Mouse (Mus musculus): ENCODE measurements at regions not wholly inside any gene's neighbourhood (a gene's known extent, or its start where the extent isn't known, plus 50 kb on each side); places are given as distances from the start of the nearest gene placed in this dataset.

DNA sequence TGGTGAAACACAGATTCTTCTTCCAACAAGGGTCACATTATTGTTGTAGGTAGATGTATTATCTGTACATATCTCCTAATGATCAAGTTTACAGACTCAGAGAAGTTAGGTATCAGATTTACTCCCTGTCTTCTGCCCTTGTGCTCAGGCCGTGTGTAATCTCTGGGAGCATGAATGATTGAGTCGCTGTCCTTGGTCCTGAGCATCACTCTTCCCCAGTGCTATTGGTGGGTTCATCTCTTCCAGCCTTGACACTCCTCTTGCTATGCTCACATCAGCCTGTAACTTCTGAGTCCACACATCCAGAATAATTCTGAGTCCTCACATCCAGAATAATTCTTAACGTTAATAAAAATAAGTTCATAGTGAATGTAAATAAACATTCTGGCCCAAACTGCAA is 295.6 kb downstream of the Basp1 start:
- Histone ChIP-seq H3K9me3 (ENCODE audit: control insufficient read depth, insufficient read depth, low read depth, low read length) (no peaks in the 10 kb centered on the region), H3K4me3 (ENCODE audit: insufficient read depth in 1 of 2, low read depth in 1 of 2, low read length in 2 of 2, poor library complexity in 1 of 2, severe bottlenecking in 1 of 2) (no peak overlapping the region), H3K36me3 (ENCODE audit: control insufficient read depth, insufficient read depth, low read length, poor library complexity, severe bottlenecking) (no peaks in the 10 kb centered on the region), H3K27ac (ENCODE audit: insufficient read depth, low read depth, low read length, poor library complexity, severe bottlenecking) (no peak overlapping the region), H3K4me1 (ENCODE audit: control insufficient read depth in 2 of 2, insufficient read depth in 2 of 2, low read length in 2 of 2, poor library complexity in 1 of 2) (no peaks in the 10 kb centered on the region), H3K9ac (ENCODE audit: insufficient read depth, low read depth, low read length, poor library complexity, severe bottlenecking) (no peak overlapping the region)
- in situ Hi-C loops (cut with MboI; ENCODE audit: low sequenced_read_pairs in 2 of 2, unreplicated experiment in 2 of 2) = no loop called here
- DNase-seq (ENCODE audit: low read depth, low spot score) = peak; percentile 66
- TF ChIP-seq CHD2 (IDR thresholded peaks at IDR 0.05; ENCODE audit: low read depth, low read length) (no peak), MAFK (IDR thresholded peaks at IDR 0.05; ENCODE audit: insufficient read depth, low read depth, low read length) (no peak), ZC3H11A (IDR thresholded peaks at IDR 0.05; ENCODE audit: borderline replicate concordance, low read depth, low read length) (no peak), HCFC1 (IDR thresholded peaks at IDR 0.05; ENCODE audit: borderline replicate concordance, insufficient read depth, low read length) (no peak), ZNF384 (IDR thresholded peaks at IDR 0.05; ENCODE audit: low read depth, low read length) (no peak)

DNA sequence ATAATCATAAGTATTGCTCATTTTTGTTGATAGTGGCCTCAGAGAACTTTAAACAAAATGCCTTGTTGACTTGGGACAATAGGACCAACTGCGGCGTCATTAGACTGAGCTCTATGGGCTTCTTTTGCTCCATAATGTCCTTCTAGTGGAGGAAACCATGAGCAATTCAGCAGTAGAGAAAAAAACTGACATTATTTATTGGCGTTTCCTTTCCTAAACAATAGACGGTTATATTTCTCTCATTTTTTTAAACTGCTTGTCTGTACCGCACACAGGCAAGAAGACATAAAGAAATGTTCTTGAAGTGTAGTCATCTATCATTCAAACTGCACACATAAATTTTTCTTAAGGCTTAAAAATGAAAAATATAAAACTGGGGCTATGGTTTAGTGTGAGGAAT is 310.8 kb downstream of the Basp1 start:
- H3K4me1 ChIP-seq (ENCODE audit: control insufficient read depth in 2 of 2, insufficient read depth in 2 of 2, low read length in 2 of 2, poor library complexity in 1 of 2) = no peaks in the 10 kb centered on the region
- H3K36me3 ChIP-seq (ENCODE audit: control insufficient read depth, insufficient read depth, low read length, poor library complexity, severe bottlenecking) = no peaks in the 10 kb centered on the region
- no peak overlapping the region for H3K27ac ChIP-seq (ENCODE audit: insufficient read depth, low read depth, low read length, poor library complexity, severe bottlenecking)
- no peak overlapping the region for H3K9ac ChIP-seq (ENCODE audit: insufficient read depth, low read depth, low read length, poor library complexity, severe bottlenecking)
- no peak overlapping the region for H3K4me3 ChIP-seq (ENCODE audit: insufficient read depth in 1 of 2, low read depth in 1 of 2, low read length in 2 of 2, poor library complexity in 1 of 2, severe bottlenecking in 1 of 2)
- no peaks in the 10 kb centered on the region for H3K9me3 ChIP-seq (ENCODE audit: control insufficient read depth, insufficient read depth, low read depth, low read length)
- in situ Hi-C loops (cut with MboI; ENCODE audit: low sequenced_read_pairs in 2 of 2, unreplicated experiment in 2 of 2) = no loop called here
- TF ChIP-seq ZNF384 (IDR thresholded peaks at IDR 0.05; ENCODE audit: low read depth, low read length) (no peak), ZC3H11A (IDR thresholded peaks at IDR 0.05; ENCODE audit: borderline replicate concordance, low read depth, low read length) (no peak), MAFK (IDR thresholded peaks at IDR 0.05; ENCODE audit: insufficient read depth, low read depth, low read length) (no peak), CHD2 (IDR thresholded peaks at IDR 0.05; ENCODE audit: low read depth, low read length) (no peak), HCFC1 (IDR thresholded peaks at IDR 0.05; ENCODE audit: borderline replicate concordance, insufficient read depth, low read length) (no peak)
- no peak for DNase-seq (ENCODE audit: low read depth, low spot score)

DNA sequence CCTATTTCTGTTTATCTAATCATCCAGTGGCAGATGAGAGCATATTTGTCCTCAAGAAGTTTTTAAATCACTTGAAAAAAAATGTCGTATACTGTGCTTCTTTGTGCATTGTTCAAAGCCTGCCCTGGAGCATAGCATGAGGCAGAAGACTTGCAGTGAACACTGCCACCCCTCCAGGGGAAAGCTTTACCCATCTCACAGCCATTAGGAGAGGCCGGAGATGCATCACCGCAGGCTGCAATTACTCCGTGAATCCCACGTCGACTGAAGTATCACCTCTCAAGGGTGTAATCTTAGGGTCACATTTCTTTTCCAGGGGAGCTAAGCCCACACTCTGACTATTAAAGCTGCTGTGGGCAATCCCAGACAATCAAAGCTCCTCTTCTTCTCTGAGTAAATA is 319.8 kb downstream of the Basp1 start:
- Histone ChIP-seq H3K4me3 (ENCODE audit: insufficient read depth in 1 of 2, low read depth in 1 of 2, low read length in 2 of 2, poor library complexity in 1 of 2, severe bottlenecking in 1 of 2) (no peak overlapping the region), H3K27ac (ENCODE audit: insufficient read depth, low read depth, low read length, poor library complexity, severe bottlenecking) (no peak overlapping the region), H3K36me3 (ENCODE audit: control insufficient read depth, insufficient read depth, low read length, poor library complexity, severe bottlenecking) (no peaks in the 10 kb centered on the region), H3K9me3 (ENCODE audit: control insufficient read depth, insufficient read depth, low read depth, low read length) (no peaks in the 10 kb centered on the region), H3K9ac (ENCODE audit: insufficient read depth, low read depth, low read length, poor library complexity, severe bottlenecking) (no peak overlapping the region), H3K4me1 (ENCODE audit: control insufficient read depth in 2 of 2, insufficient read depth in 2 of 2, low read length in 2 of 2, poor library complexity in 1 of 2) (no peaks in the 10 kb centered on the region)
- DNase-seq (ENCODE audit: low read depth, low spot score) = no peak
- TF ChIP-seq CHD2 (IDR thresholded peaks at IDR 0.05; ENCODE audit: low read depth, low read length) (no peak), HCFC1 (IDR thresholded peaks at IDR 0.05; ENCODE audit: borderline replicate concordance, insufficient read depth, low read length) (no peak)
- in situ Hi-C loops (cut with MboI; ENCODE audit: low sequenced_read_pairs in 2 of 2, unreplicated experiment in 2 of 2) = no loop called here

DNA sequence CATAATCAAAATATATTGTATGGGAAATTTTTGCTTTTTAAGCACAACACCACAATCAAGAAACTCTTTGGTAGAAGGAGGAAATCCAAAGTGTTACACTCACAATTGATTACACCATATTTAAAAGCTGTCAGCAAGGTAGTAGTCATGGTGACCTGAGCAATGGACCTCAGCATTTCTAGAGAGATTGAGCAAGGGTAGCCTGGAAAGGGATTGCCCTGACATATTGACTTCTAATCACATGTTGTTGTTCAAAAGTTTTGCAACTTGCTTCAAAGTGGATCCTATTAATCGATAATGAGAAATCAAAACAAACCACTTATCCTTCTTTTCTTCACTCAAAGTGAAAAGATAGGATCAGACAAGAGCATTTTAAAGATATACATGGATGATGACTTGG is 343.9 kb downstream of the Basp1 start:
- no peak for DNase-seq (ENCODE audit: low read depth, low spot score)
- no peaks in the 10 kb centered on the region for H3K36me3 ChIP-seq (ENCODE audit: control insufficient read depth, insufficient read depth, low read length, poor library complexity, severe bottlenecking)
- no peaks in the 10 kb centered on the region for H3K4me1 ChIP-seq (ENCODE audit: control insufficient read depth in 2 of 2, insufficient read depth in 2 of 2, low read length in 2 of 2, poor library complexity in 1 of 2)
- H3K9me3 ChIP-seq (ENCODE audit: control insufficient read depth, insufficient read depth, low read depth, low read length) = no peaks in the 10 kb centered on the region
- H3K27ac ChIP-seq (ENCODE audit: insufficient read depth, low read depth, low read length, poor library complexity, severe bottlenecking) = no peak overlapping the region
- TF ChIP-seq CHD2 (IDR thresholded peaks at IDR 0.05; ENCODE audit: low read depth, low read length) (no peak), ZC3H11A (IDR thresholded peaks at IDR 0.05; ENCODE audit: borderline replicate concordance, low read depth, low read length) (no peak), ZNF384 (IDR thresholded peaks at IDR 0.05; ENCODE audit: low read depth, low read length) (no peak), MAFK (IDR thresholded peaks at IDR 0.05; ENCODE audit: insufficient read depth, low read depth, low read length) (no peak), HCFC1 (IDR thresholded peaks at IDR 0.05; ENCODE audit: borderline replicate concordance, insufficient read depth, low read length) (no peak)
- H3K9ac ChIP-seq (ENCODE audit: insufficient read depth, low read depth, low read length, poor library complexity, severe bottlenecking) = no peak overlapping the region
- in situ Hi-C loops (cut with MboI; ENCODE audit: low sequenced_read_pairs in 2 of 2, unreplicated experiment in 2 of 2) = no loop called here
- no peak overlapping the region for H3K4me3 ChIP-seq (ENCODE audit: insufficient read depth in 1 of 2, low read depth in 1 of 2, low read length in 2 of 2, poor library complexity in 1 of 2, severe bottlenecking in 1 of 2)

DNA sequence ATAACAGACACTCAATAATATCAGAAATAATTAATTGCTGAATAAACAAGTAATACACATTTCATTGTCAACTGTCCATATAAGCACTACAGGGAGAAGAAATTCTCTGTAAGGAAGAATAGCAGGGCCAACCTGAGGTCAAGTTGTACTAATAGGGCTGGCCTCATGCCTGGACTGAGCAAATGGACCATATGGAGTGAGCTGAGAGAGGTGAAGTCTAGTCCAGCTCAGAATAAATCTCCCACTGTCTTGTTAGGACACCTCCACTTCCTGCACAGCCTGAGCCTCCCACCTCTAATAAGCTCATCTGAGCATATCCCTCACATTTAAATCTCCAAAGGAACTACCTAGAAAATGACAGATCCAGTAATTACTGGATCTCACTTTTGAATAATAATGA is 354.2 kb downstream of the Basp1 start:
- TF ChIP-seq CHD2 (IDR thresholded peaks at IDR 0.05; ENCODE audit: low read depth, low read length) = no peak
- TF ChIP-seq ZNF384 (IDR thresholded peaks at IDR 0.05; ENCODE audit: low read depth, low read length) = no peak
- TF ChIP-seq ZC3H11A (IDR thresholded peaks at IDR 0.05; ENCODE audit: borderline replicate concordance, low read depth, low read length) = no peak
- TF ChIP-seq HCFC1 (IDR thresholded peaks at IDR 0.05; ENCODE audit: borderline replicate concordance, insufficient read depth, low read length) = no peak
- no peak for TF ChIP-seq MAFK (IDR thresholded peaks at IDR 0.05; ENCODE audit: insufficient read depth, low read depth, low read length)
- DNase-seq (ENCODE audit: low read depth, low spot score) = no peak
- no peaks in the 10 kb centered on the region for H3K4me1 ChIP-seq (ENCODE audit: control insufficient read depth in 2 of 2, insufficient read depth in 2 of 2, low read length in 2 of 2, poor library complexity in 1 of 2)
- H3K9me3 ChIP-seq (ENCODE audit: control insufficient read depth, insufficient read depth, low read depth, low read length) = no peaks in the 10 kb centered on the region
- H3K9ac ChIP-seq (ENCODE audit: insufficient read depth, low read depth, low read length, poor library complexity, severe bottlenecking) = no peak overlapping the region
- H3K27ac ChIP-seq (ENCODE audit: insufficient read depth, low read depth, low read length, poor library complexity, severe bottlenecking) = no peak overlapping the region
- H3K4me3 ChIP-seq (ENCODE audit: insufficient read depth in 1 of 2, low read depth in 1 of 2, low read length in 2 of 2, poor library complexity in 1 of 2, severe bottlenecking in 1 of 2) = no peak overlapping the region
- H3K36me3 ChIP-seq (ENCODE audit: control insufficient read depth, insufficient read depth, low read length, poor library complexity, severe bottlenecking) = no peaks in the 10 kb centered on the region
- in situ Hi-C loops (cut with MboI; ENCODE audit: low sequenced_read_pairs in 2 of 2, unreplicated experiment in 2 of 2) = no loop called here
